Mouse (Mus musculus): ENCODE measurements around the gene Rft1. TPM values are rescaled to one million over a fixed set of nuclear protein-coding genes. Genes with fewer than 3 reads are reported as not detected.

Rft1 gene
- total RNA-seq, 1 experiment = 15.7 TPM

DNA sequence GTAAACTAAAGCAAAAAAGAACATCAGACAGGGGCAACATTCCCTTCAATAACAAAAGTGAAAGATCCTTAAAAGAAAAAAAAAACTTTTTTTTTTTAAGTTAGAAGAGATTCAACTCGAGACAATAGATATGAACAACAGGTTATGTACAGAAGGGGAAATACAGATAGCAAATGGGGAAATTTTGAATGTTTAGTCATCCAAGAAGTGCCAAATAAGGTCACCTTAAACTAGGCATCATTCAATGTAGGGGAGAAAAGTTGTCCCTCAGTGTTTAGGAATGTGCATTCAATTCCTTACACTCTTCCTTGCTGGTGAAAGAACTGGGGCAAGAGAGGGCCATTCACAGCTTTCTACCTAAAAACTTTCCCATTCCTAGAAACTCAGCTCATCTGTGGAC is 59.6 kb downstream of the Rft1 start:
- Histone ChIP-seq H3K4me3 (ENCODE audit: insufficient read depth in 1 of 2, low read depth in 1 of 2, low read length in 2 of 2, poor library complexity in 1 of 2, severe bottlenecking in 1 of 2) (no peak overlapping the region), H3K9me3 (ENCODE audit: control insufficient read depth, insufficient read depth, low read depth, low read length) (no peaks in the 10 kb centered on the region), H3K9ac (ENCODE audit: insufficient read depth, low read depth, low read length, poor library complexity, severe bottlenecking) (no peak overlapping the region), H3K27ac (ENCODE audit: insufficient read depth, low read depth, low read length, poor library complexity, severe bottlenecking) (no peak overlapping the region), H3K36me3 (ENCODE audit: control insufficient read depth, insufficient read depth, low read length, poor library complexity, severe bottlenecking) (no peaks in the 10 kb centered on the region), H3K4me1 (ENCODE audit: control insufficient read depth in 2 of 2, insufficient read depth in 2 of 2, low read length in 2 of 2, poor library complexity in 1 of 2) (no peaks in the 10 kb centered on the region)
- no peak for DNase-seq (ENCODE audit: low read depth, low spot score)
- in situ Hi-C loops (cut with MboI; ENCODE audit: low sequenced_read_pairs in 2 of 2, unreplicated experiment in 2 of 2) = no loop called here
- TF ChIP-seq CHD2 (IDR thresholded peaks at IDR 0.05; ENCODE audit: low read depth, low read length) (no peak), ZC3H11A (IDR thresholded peaks at IDR 0.05; ENCODE audit: borderline replicate concordance, low read depth, low read length) (no peak), HCFC1 (IDR thresholded peaks at IDR 0.05; ENCODE audit: borderline replicate concordance, insufficient read depth, low read length) (no peak), MAFK (IDR thresholded peaks at IDR 0.05; ENCODE audit: insufficient read depth, low read depth, low read length) (no peak), ZNF384 (IDR thresholded peaks at IDR 0.05; ENCODE audit: low read depth, low read length) (no peak)

DNA sequence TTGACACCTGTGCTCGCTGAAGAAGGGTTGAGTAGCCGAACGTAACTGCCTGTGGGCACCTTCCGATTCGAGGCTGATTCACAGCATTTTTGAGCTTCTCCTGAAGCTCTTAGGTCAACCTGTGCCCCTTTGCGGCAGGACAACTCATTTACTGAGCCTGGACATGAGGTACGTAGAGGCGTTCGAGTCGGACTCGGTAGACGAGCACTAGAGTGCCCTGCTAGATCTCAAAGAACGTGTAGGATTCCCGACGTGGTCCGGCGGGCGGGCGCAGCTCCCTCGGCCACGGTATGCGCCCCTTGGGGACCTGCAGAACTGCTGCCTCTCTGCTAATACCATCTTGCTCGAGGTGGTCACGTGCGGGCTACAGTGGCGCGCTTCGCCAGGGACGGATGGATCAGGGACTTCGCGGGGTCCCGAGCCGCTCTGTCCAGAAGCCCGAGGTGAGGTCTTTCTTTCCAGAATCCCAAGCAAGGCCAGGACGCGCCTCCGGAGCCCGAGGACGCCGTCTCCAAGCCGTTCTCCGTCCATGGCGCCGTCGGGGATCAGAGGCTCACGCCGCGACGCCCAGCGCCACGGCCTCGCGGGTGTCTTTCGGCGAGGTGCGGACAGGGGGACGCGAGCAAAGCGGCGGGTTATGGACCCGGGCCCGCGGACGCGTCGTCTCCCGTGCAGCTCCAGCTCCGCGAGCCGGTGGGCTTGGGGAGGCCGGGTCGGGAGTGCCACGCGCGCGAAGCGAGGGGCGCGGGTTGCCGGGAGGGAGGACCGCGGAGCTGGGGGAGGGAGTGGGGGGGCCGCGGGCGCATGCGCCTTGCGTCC is 60.8 kb downstream of the Rft1 start, which contains the start of gene Sfmbt1:
Gene Sfmbt1, plus strand, starts transcription at position 51 of the 819 bp plus-strand sequence.
- in situ Hi-C loops (cut with MboI; ENCODE audit: low sequenced_read_pairs in 2 of 2, unreplicated experiment in 2 of 2) = no loop called here
- peak within 1 kb of the TSS; percentile 87 to 93 for H3K4me3 ChIP-seq (ENCODE audit: insufficient read depth in 1 of 2, low read depth in 1 of 2, low read length in 2 of 2, poor library complexity in 1 of 2, severe bottlenecking in 1 of 2)

DNA sequence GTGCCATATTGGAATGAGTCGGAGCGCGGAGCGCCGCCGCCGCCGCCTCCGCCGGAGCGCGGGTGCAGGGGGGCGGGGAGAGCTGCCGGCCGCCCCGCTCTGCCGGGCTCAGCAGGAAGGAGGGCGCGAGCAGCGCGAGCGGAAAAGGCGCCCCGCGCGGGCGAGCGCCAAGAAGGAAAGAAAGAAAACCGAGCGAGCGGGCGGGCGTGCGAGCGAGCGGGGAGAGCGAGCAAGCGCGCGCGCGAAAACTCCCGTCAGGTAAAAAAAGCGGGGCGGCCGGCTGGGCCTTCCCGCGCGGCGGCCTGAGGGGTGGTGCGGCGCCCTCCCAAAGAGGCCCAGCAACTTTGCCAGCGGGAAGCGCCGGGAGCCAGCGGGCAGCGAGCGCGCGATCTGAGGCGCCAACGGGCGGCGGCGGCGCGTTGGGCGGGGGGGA is 61.5 kb downstream of the Rft1 start:
- no peak for TF ChIP-seq MAFK (IDR thresholded peaks at IDR 0.05; ENCODE audit: insufficient read depth, low read depth, low read length)
- no peak for TF ChIP-seq ZC3H11A (IDR thresholded peaks at IDR 0.05; ENCODE audit: borderline replicate concordance, low read depth, low read length)
- TF ChIP-seq HCFC1 (IDR thresholded peaks at IDR 0.05; ENCODE audit: borderline replicate concordance, insufficient read depth, low read length) = peak; percentile 2; the same call in 1 of the 2 replicates
- no peaks in the 10 kb centered on the region for H3K9me3 ChIP-seq (ENCODE audit: control insufficient read depth, insufficient read depth, low read depth, low read length)
- H3K36me3 ChIP-seq (ENCODE audit: control insufficient read depth, insufficient read depth, low read length, poor library complexity, severe bottlenecking) = no peaks in the 10 kb centered on the region
- H3K9ac ChIP-seq (ENCODE audit: insufficient read depth, low read depth, low read length, poor library complexity, severe bottlenecking) = peak overlapping the region; percentile 84
- H3K27ac ChIP-seq (ENCODE audit: insufficient read depth, low read depth, low read length, poor library complexity, severe bottlenecking) = peak overlapping the region; percentile 49; the same call in 1 of the 2 replicates
- peak overlapping the region; percentile 87 to 93 for H3K4me3 ChIP-seq (ENCODE audit: insufficient read depth in 1 of 2, low read depth in 1 of 2, low read length in 2 of 2, poor library complexity in 1 of 2, severe bottlenecking in 1 of 2)
- in situ Hi-C loops (cut with MboI; ENCODE audit: low sequenced_read_pairs in 2 of 2, unreplicated experiment in 2 of 2) = no loop called here
- no peaks in the 10 kb centered on the region for H3K4me1 ChIP-seq (ENCODE audit: control insufficient read depth in 2 of 2, insufficient read depth in 2 of 2, low read length in 2 of 2, poor library complexity in 1 of 2)
- peak; percentile 45 for DNase-seq (ENCODE audit: low read depth, low spot score)

More for the DNA sequence above, 60.8 kb downstream of the Rft1 start, which contains the start of gene Sfmbt1:
- Histone ChIP-seq H3K9ac (ENCODE audit: insufficient read depth, low read depth, low read length, poor library complexity, severe bottlenecking) (peak within 1 kb of the TSS; percentile 84), H3K9me3 (ENCODE audit: control insufficient read depth, insufficient read depth, low read depth, low read length) (no peaks in the 10 kb centered on the region), H3K36me3 (ENCODE audit: control insufficient read depth, insufficient read depth, low read length, poor library complexity, severe bottlenecking) (no peaks in the 10 kb centered on the region), H3K4me1 (ENCODE audit: control insufficient read depth in 2 of 2, insufficient read depth in 2 of 2, low read length in 2 of 2, poor library complexity in 1 of 2) (no peaks in the 10 kb centered on the region), H3K27ac (ENCODE audit: insufficient read depth, low read depth, low read length, poor library complexity, severe bottlenecking) (peak within 1 kb of the TSS; percentile 49; the same call in 1 of the 2 replicates)
- TF ChIP-seq CHD2 (IDR thresholded peaks at IDR 0.05; ENCODE audit: low read depth, low read length) (no peak), MAFK (IDR thresholded peaks at IDR 0.05; ENCODE audit: insufficient read depth, low read depth, low read length) (no peak), ZNF384 (IDR thresholded peaks at IDR 0.05; ENCODE audit: low read depth, low read length) (no peak), HCFC1 (IDR thresholded peaks at IDR 0.05; ENCODE audit: borderline replicate concordance, insufficient read depth, low read length) (no peak), ZC3H11A (IDR thresholded peaks at IDR 0.05; ENCODE audit: borderline replicate concordance, low read depth, low read length) (no peak)
- DNase-seq (ENCODE audit: low read depth, low spot score) = peak; percentile 24

DNA sequence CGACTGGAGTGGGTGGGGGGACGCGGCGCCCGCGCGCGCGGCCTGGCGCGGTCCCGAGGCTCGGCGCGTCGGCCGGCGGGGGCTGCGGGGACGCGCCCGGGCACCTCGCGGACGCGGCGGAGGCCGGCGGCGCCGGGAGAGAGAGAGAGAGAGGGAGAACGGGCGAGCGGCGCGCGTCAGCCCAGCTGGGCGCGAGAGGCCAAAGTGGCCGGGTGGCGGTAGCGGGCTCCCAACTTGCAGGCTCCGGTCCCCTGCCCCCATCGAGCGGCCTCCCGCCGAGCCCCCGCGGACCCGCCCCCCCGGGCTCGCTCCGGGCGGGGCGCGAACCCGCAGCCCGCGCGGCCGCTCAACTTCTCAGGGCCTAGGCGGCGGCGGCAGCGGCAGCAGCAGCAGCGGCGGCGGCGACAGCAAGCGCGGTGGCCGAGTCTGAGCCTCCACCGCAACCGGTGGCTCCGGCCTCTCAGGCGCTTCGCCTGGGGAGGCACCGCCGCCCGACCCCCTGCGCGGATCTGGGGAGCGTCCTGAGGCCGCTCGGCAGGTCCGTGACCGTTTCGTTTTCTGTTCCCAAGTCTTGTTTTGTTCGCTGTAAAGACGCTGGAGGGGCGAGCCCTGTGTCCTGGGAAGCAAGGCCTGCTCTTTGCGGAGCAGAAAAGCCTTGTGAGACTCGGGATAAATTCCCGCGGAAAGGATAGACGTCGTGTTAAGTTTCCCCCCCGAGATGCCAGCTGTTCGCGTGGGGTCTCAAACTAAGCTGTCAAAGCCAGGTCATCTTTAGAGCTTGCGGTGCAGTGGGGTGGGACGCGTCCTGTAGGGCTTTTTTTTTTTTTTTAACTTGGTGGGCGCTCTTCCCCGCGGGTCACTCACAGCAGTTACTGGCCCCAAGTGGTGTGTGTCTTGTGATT is 62.1 kb downstream of the Rft1 start:
- H3K9me3 ChIP-seq (ENCODE audit: control insufficient read depth, insufficient read depth, low read depth, low read length) = no peaks in the 10 kb centered on the region
- no peaks in the 10 kb centered on the region for H3K36me3 ChIP-seq (ENCODE audit: control insufficient read depth, insufficient read depth, low read length, poor library complexity, severe bottlenecking)
- H3K9ac ChIP-seq (ENCODE audit: insufficient read depth, low read depth, low read length, poor library complexity, severe bottlenecking) = peak overlapping the region; percentile 84
- TF ChIP-seq HCFC1 (IDR thresholded peaks at IDR 0.05; ENCODE audit: borderline replicate concordance, insufficient read depth, low read length) = 0 out of 2 replicates have a peak, but pooled peaks have one; percentile 7
- TF ChIP-seq ZNF384 (IDR thresholded peaks at IDR 0.05; ENCODE audit: low read depth, low read length) = peak; percentile 46; the same call in 1 of the 2 replicates
- no peak for TF ChIP-seq ZC3H11A (IDR thresholded peaks at IDR 0.05; ENCODE audit: borderline replicate concordance, low read depth, low read length)
- H3K4me3 ChIP-seq (ENCODE audit: insufficient read depth in 1 of 2, low read depth in 1 of 2, low read length in 2 of 2, poor library complexity in 1 of 2, severe bottlenecking in 1 of 2) = peak overlapping the region; percentile 87 to 93
- no peaks in the 10 kb centered on the region for H3K4me1 ChIP-seq (ENCODE audit: control insufficient read depth in 2 of 2, insufficient read depth in 2 of 2, low read length in 2 of 2, poor library complexity in 1 of 2)
- H3K27ac ChIP-seq (ENCODE audit: insufficient read depth, low read depth, low read length, poor library complexity, severe bottlenecking) = peak overlapping the region; percentile 49; the same call in 1 of the 2 replicates
- in situ Hi-C loops (cut with MboI; ENCODE audit: low sequenced_read_pairs in 2 of 2, unreplicated experiment in 2 of 2) = no loop called here
- peak; percentile 28 for DNase-seq (ENCODE audit: low read depth, low spot score)

All from ES-E14 (cell line).